Mouse (Mus musculus) gastrocnemius, postnatal 10 days (tissue): ENCODE measurements at regions not wholly inside any gene's neighbourhood (a gene's known extent, or its start where the extent isn't known, plus 50 kb on each side); places are given as distances from the start of the nearest gene placed in this dataset.

Experiments used
- DNase-seq: peaks from one replicate; pipeline ENCODE4 v3.0.0; 2021; ENCODE audit warnings: mixed read lengths

- no peak for DNase-seq
Measured at GRCm38 (mm10) chr3:21823331-21823730, 253.1 kb upstream of the Tbl1xr1 start.

- DNase-seq = no peak
Measured at GRCm38 (mm10) chr3:21824101-21824880, 252.2 kb upstream of the Tbl1xr1 start.

GRCm38 (mm10) chr3:21824913-21825610 lies 251.4 kb upstream of the Tbl1xr1 start:
- DNase-seq = no peak

- DNase-seq = no peak
Measured at GRCm38 (mm10) chr3:21827656-21828055, 248.8 kb upstream of the Tbl1xr1 start.

GRCm38 (mm10) chr3:21833111-21833510 lies 243.3 kb upstream of the Tbl1xr1 start:
- no peak for DNase-seq

- DNase-seq = no peak
Measured at GRCm38 (mm10) chr3:21835526-21835925, 240.9 kb upstream of the Tbl1xr1 start.

GRCm38 (mm10) chr3:21837297-21837946 lies 239.0 kb upstream of the Tbl1xr1 start:
- DNase-seq = no peak

- no peak for DNase-seq
Measured at GRCm38 (mm10) chr3:21840751-21841488, 235.5 kb upstream of the Tbl1xr1 start.

GRCm38 (mm10) chr3:21841506-21841905 lies 234.9 kb upstream of the Tbl1xr1 start:
- no peak for DNase-seq

- DNase-seq = no peak
Measured at GRCm38 (mm10) chr3:21842545-21843291, 233.7 kb upstream of the Tbl1xr1 start.

- DNase-seq = no peak
Measured at GRCm38 (mm10) chr3:21843292-21843852, 233.1 kb upstream of the Tbl1xr1 start.

GRCm38 (mm10) chr3:21849831-21850230 lies 226.6 kb upstream of the Tbl1xr1 start:
- DNase-seq = no peak

- DNase-seq = no peak
Measured at GRCm38 (mm10) chr3:21850977-21851376, 225.5 kb upstream of the Tbl1xr1 start.

- DNase-seq = no peak
Measured at GRCm38 (mm10) chr3:21854340-21854739, 222.1 kb upstream of the Tbl1xr1 start.

- DNase-seq = no peak
Measured at GRCm38 (mm10) chr3:21859436-21859835, 217.0 kb upstream of the Tbl1xr1 start.

GRCm38 (mm10) chr3:21860915-21861635 lies 215.4 kb upstream of the Tbl1xr1 start:
- DNase-seq = no peak

- no peak for DNase-seq
Measured at GRCm38 (mm10) chr3:21861636-21861970, 214.8 kb upstream of the Tbl1xr1 start.

- no peak for DNase-seq
Measured at GRCm38 (mm10) chr3:21864391-21864790, 212.1 kb upstream of the Tbl1xr1 start.

- no peak for DNase-seq
Measured at GRCm38 (mm10) chr3:21865856-21866255, 210.6 kb upstream of the Tbl1xr1 start.

- DNase-seq = no peak
Measured at GRCm38 (mm10) chr3:21878396-21878795, 198.1 kb upstream of the Tbl1xr1 start.

- DNase-seq = no peak
Measured at GRCm38 (mm10) chr3:21884216-21884615, 192.2 kb upstream of the Tbl1xr1 start.
